Mouse (Mus musculus) stomach, postnatal 0 days (tissue): ENCODE measurements at regions not wholly inside any gene's neighbourhood (a gene's known extent, or its start where the extent isn't known, plus 50 kb on each side); places are given as distances from the start of the nearest gene placed in this dataset.

ENCODE experiments used
- ATAC-seq: fragments of 200-750 bp; cut with Nextera tagmentation; 2 replicates; pipeline ENCODE4 v1.8.0; 2017; ENCODE audit not compliant: low FRiP score, low TSS enrichment
- DNase-seq: peaks from one replicate; pipeline ENCODE4 v3.0.0-alpha.2; 2016; ENCODE audit warnings: low spot score
- H3K27ac ChIP-seq: fragments of 300-500 bp; sonication (generic); replicated peaks from 2 replicates; pipeline ENCODE4 v1.5.1; 2014; ENCODE audit warnings: mild to moderate bottlenecking, control low read depth
- H3K27me3 ChIP-seq: fragments of 300-500 bp; sonication (generic); 2 replicates; pipeline ENCODE4 v1.6.1; 2014; ENCODE audit warnings: low read length; ENCODE audit not compliant: control insufficient read depth, insufficient read depth
- H3K36me3 ChIP-seq: fragments of 300-500 bp; sonication (generic); 2 replicates; pipeline ENCODE4 v1.6.1; 2014; ENCODE audit warnings: low read length, mixed read lengths; ENCODE audit not compliant: control insufficient read depth, insufficient read depth
- H3K4me1 ChIP-seq: fragments of 300-500 bp; sonication (generic); replicated peaks from 2 replicates; pipeline ENCODE4 v1.6.1; 2014; ENCODE audit warnings: antibody characterized with exemption; ENCODE audit not compliant: control insufficient read depth, insufficient read depth
- H3K4me2 ChIP-seq: fragments of 300-500 bp; sonication (generic); replicated peaks from 2 replicates; pipeline ENCODE4 v1.6.1; 2014; ENCODE audit warnings: low read depth, mild to moderate bottlenecking, control low read depth, moderate library complexity
- H3K4me3 ChIP-seq: fragments of 300-500 bp; sonication (generic); 2 replicates; pipeline ENCODE4 v1.5.1; 2014; ENCODE audit warnings: low read depth, low read length, control low read depth
- H3K9ac ChIP-seq: fragments of 300-500 bp; sonication (generic); 2 replicates; pipeline ENCODE4 v1.6.1; 2014; ENCODE audit warnings: mild to moderate bottlenecking, low read length, control low read depth, mixed read lengths
- H3K9me3 ChIP-seq: fragments of 300-500 bp; sonication (generic); 2 replicates; pipeline ENCODE4 v1.6.1; 2016; ENCODE audit warnings: low read length; ENCODE audit not compliant: control insufficient read depth
- CTCF ChIP-seq: IDR thresholded peaks from 2 replicates; pipeline ENCODE4 v1.5.1; 2016; ENCODE audit warnings: antibody characterized with exemption, low read depth, mild to moderate bottlenecking, moderate library complexity
- EP300 ChIP-seq: optimal IDR thresholded peaks from 2 replicates; pipeline ENCODE3; 2016; ENCODE audit warnings: antibody characterized with exemption
- WGBS: fragments of 180-500 bp; shearing (Covaris S2); extraction: QIAGEN DNeasy Blood & Tissue Kit; methylation state at CpG from one replicate; pipeline ENCODE4 v1.1.7; 2014; 5-methylcytosine and 5-hydroxymethylcytosine counted together

GRCm38 (mm10) chr10:43745931-43746630 is 155.5 kb downstream of the Qrsl1 start:
- Histone ChIP-seq H3K9me3 (no peaks in the 10 kb centered on the region), H3K4me3 (no peak overlapping the region), H3K4me1 (no peaks in the 10 kb centered on the region), H3K27me3 (no peaks in the 10 kb centered on the region), H3K36me3 (no peaks in the 10 kb centered on the region), H3K4me2 (no peak overlapping the region), H3K27ac (no peak overlapping the region), H3K9ac (no peak overlapping the region)
- ATAC-seq (no peak), DNase-seq (no peak)
- TF ChIP-seq CTCF (no peak), EP300 (no peak)
- 76% methylated on average over 8 of the region's 8 CpGs for WGBS

GRCm38 (mm10) chr10:43746631-43747001 is 154.9 kb downstream of the Qrsl1 start:
- no peaks in the 10 kb centered on the region for H3K27me3 ChIP-seq
- no peak overlapping the region for H3K9ac ChIP-seq
- H3K4me2 ChIP-seq: no peak overlapping the region
- no peak for TF ChIP-seq EP300
- no peak for TF ChIP-seq CTCF
- no peak for ATAC-seq
- no peak for DNase-seq
- H3K36me3 ChIP-seq: no peaks in the 10 kb centered on the region
- H3K4me3 ChIP-seq: no peak overlapping the region
- no peaks in the 10 kb centered on the region for H3K4me1 ChIP-seq
- no peak overlapping the region for H3K27ac ChIP-seq
- no peaks in the 10 kb centered on the region for H3K9me3 ChIP-seq
- WGBS: 95% methylated on average over 1 of the region's 1 CpGs

- H3K9ac ChIP-seq: no peak overlapping the region
- H3K4me3 ChIP-seq: no peak overlapping the region
- DNase-seq: no peak
- no peak for ATAC-seq
- no peaks in the 10 kb centered on the region for H3K9me3 ChIP-seq
- no peak overlapping the region for H3K4me2 ChIP-seq
- H3K27ac ChIP-seq: no peak overlapping the region
- no peaks in the 10 kb centered on the region for H3K27me3 ChIP-seq
- 91% methylated on average over 4 of the region's 4 CpGs for whole genome bisulfite sequencing
- TF ChIP-seq CTCF: no peak
- TF ChIP-seq EP300: no peak
- H3K36me3 ChIP-seq: no peaks in the 10 kb centered on the region
- H3K4me1 ChIP-seq: no peaks in the 10 kb centered on the region
These were observed 154.0 kb downstream of the Qrsl1 start for GRCm38 (mm10) chr10:43747541-43747940.

- WGBS: 77% methylated on average over 3 of the region's 3 CpGs
- ATAC-seq: no peak
- no peaks in the 10 kb centered on the region for H3K9me3 ChIP-seq
- no peak overlapping the region for H3K9ac ChIP-seq
- no peaks in the 10 kb centered on the region for H3K36me3 ChIP-seq
- no peak overlapping the region for H3K4me3 ChIP-seq
- TF ChIP-seq EP300: no peak
- TF ChIP-seq CTCF: no peak
- H3K4me1 ChIP-seq: no peaks in the 10 kb centered on the region
- H3K27me3 ChIP-seq: no peaks in the 10 kb centered on the region
- no peak overlapping the region for H3K4me2 ChIP-seq
- no peak overlapping the region for H3K27ac ChIP-seq
- no peak for DNase-seq
These were observed 153.2 kb downstream of the Qrsl1 start for GRCm38 (mm10) chr10:43748300-43748699.

- H3K9ac ChIP-seq: no peak overlapping the region
- no peak overlapping the region for H3K4me2 ChIP-seq
- ATAC-seq (no peak), DNase-seq (no peak)
- 94% methylated on average over 4 of the region's 4 CpGs for WGBS
- no peaks in the 10 kb centered on the region for H3K4me1 ChIP-seq
- H3K9me3 ChIP-seq: no peaks in the 10 kb centered on the region
- no peaks in the 10 kb centered on the region for H3K36me3 ChIP-seq
- no peaks in the 10 kb centered on the region for H3K27me3 ChIP-seq
- no peak for TF ChIP-seq EP300
- TF ChIP-seq CTCF: no peak
- H3K4me3 ChIP-seq: no peak overlapping the region
- H3K27ac ChIP-seq: no peak overlapping the region
These were observed 151.9 kb downstream of the Qrsl1 start for GRCm38 (mm10) chr10:43749496-43750110.

- no peak overlapping the region for H3K4me3 ChIP-seq
- ATAC-seq: no peak
- H3K9ac ChIP-seq: no peak overlapping the region
- WGBS: 87% methylated on average over 6 of the region's 6 CpGs
- TF ChIP-seq CTCF (no peak), EP300 (no peak)
- DNase-seq: peak; percentile 3
- H3K27me3 ChIP-seq: no peaks in the 10 kb centered on the region
- no peaks in the 10 kb centered on the region for H3K36me3 ChIP-seq
- no peak overlapping the region for H3K4me2 ChIP-seq
- no peaks in the 10 kb centered on the region for H3K4me1 ChIP-seq
- H3K27ac ChIP-seq: no peak overlapping the region
- H3K9me3 ChIP-seq: no peaks in the 10 kb centered on the region
These were observed 151.1 kb downstream of the Qrsl1 start for GRCm38 (mm10) chr10:43750401-43750800.
